Mouse (Mus musculus) embryonic facial prominence, embryonic 11.5 days (tissue): ENCODE measurements around the gene Gadd45a. TPM values are rescaled to one million over a fixed set of nuclear protein-coding genes. Genes with fewer than 3 reads are reported as not detected.
"Not testable (repeated sequence)": the region's sequence is repeated elsewhere in the genome, so short reads cannot be mapped to it uniquely, and the experiment has no call there.

Experiments
- ATAC-seq: fragments of 200-750 bp; cut with Nextera tagmentation; replicated peaks from 2 replicates; pipeline ENCODE4 v1.8.0; 2017; ENCODE audit warnings: low read depth; ENCODE audit not compliant: insufficient number of reproducible peaks, low FRiP score, low TSS enrichment
- DNase-seq: peaks from one replicate; pipeline ENCODE4 v3.0.0-alpha.2; 2015; ENCODE audit warnings: low spot score
- H3K27ac ChIP-seq: fragments of 300-500 bp; sonication (generic); replicated peaks from 2 replicates; pipeline ENCODE4 v1.5.1; 2014; ENCODE audit warnings: mild to moderate bottlenecking, low read depth, low read length, control low read depth
- H3K27me3 ChIP-seq: fragments of 300-500 bp; sonication (generic); 2 replicates; pipeline ENCODE4 v1.6.1; 2014; ENCODE audit warnings: mild to moderate bottlenecking, low read length, moderate library complexity, mixed read lengths; ENCODE audit not compliant: control insufficient read depth, insufficient read depth
- H3K36me3 ChIP-seq: fragments of 300-500 bp; sonication (generic); replicated peaks from 2 replicates; pipeline ENCODE4 v1.6.1; 2014; ENCODE audit warnings: low read depth, mild to moderate bottlenecking, low read length, moderate library complexity, mixed read lengths; ENCODE audit not compliant: control insufficient read depth, insufficient read depth
- H3K4me1 ChIP-seq: fragments of 300-500 bp; sonication (generic); 2 replicates; pipeline ENCODE4 v1.6.1; 2014; ENCODE audit warnings: low read length, mixed read lengths; ENCODE audit not compliant: control insufficient read depth, insufficient read depth
- H3K4me2 ChIP-seq: fragments of 300-500 bp; sonication (generic); 2 replicates; pipeline ENCODE4 v1.6.1; 2014; ENCODE audit warnings: low read depth, mild to moderate bottlenecking, control low read depth, low read length, moderate library complexity
- H3K4me3 ChIP-seq: fragments of 300-500 bp; sonication (generic); 2 replicates; pipeline ENCODE4 v1.5.1; 2014; ENCODE audit warnings: low read depth, low read length, control low read depth
- H3K9ac ChIP-seq: fragments of 300-500 bp; sonication (generic); replicated peaks from 2 replicates; pipeline ENCODE4 v1.6.1; 2014; ENCODE audit warnings: mild to moderate bottlenecking, control low read depth, low read length
- H3K9me3 ChIP-seq: fragments of 300-500 bp; sonication (generic); replicated peaks from 2 replicates; pipeline ENCODE4 v1.6.1; 2016; ENCODE audit warnings: mild to moderate bottlenecking, low read length, inconsistent platforms, mixed read lengths; ENCODE audit not compliant: control insufficient read depth
- WGBS: fragments of 180-500 bp; shearing (Covaris S2); extraction: QIAGEN DNeasy Blood & Tissue Kit; methylation state at CpG from one replicate; pipeline ENCODE4 v1.1.7; 2014; 5-methylcytosine and 5-hydroxymethylcytosine counted together
- polyA plus RNA-seq: library from polyadenylated mRNA; unstranded; fragments of >200 nt; fragmentation: Nextera tagmentation; extraction: Ambion mirVana; gene quantifications from 2 replicates; pipeline ENCODE4 v1.2.1, GENCODE M21; 2014

Gene Gadd45a
- polyA plus RNA-seq, 1 experiment from 2014 or later, result 17.7 TPM

GRCm38 (mm10) chr6:67023729-67024128, 13.5 kb downstream of the Gadd45a start:
- H3K9me3 ChIP-seq, result no peaks in the 10 kb centered on the region
- H3K4me3 ChIP-seq, result no peak overlapping the region
- no peak overlapping the region for H3K27ac ChIP-seq
- 82% methylated on average over 4 of the region's 4 CpGs for WGBS
- H3K9ac ChIP-seq, result no peak overlapping the region
- H3K27me3 ChIP-seq, result no peaks in the 10 kb centered on the region
- peaks cover 2% of the 10 kb centered on the region; the same call in 1 of the 2 replicates for H3K4me1 ChIP-seq
- ATAC-seq, result no peak
- H3K4me2 ChIP-seq, result no peak overlapping the region
- no peaks in the 10 kb centered on the region for H3K36me3 ChIP-seq
- DNase-seq, result no peak

GRCm38 (mm10) chr6:67021308-67021707, 15.9 kb downstream of the Gadd45a start:
- Histone ChIP-seq H3K36me3 (no peaks in the 10 kb centered on the region), H3K27ac (no peak overlapping the region), H3K4me3 (no peak overlapping the region), H3K27me3 (no peaks in the 10 kb centered on the region), H3K9ac (no peak overlapping the region), H3K4me2 (no peak overlapping the region), H3K9me3 (no peaks in the 10 kb centered on the region), H3K4me1 (no peaks in the 10 kb centered on the region)
- DNase-seq (no peak), ATAC-seq (no peak)
- WGBS, result 82% methylated on average over 5 of the region's 5 CpGs

GRCm38 (mm10) chr6:67019001-67019400, 18.3 kb downstream of the Gadd45a start:
- H3K9ac ChIP-seq, H3K27me3 ChIP-seq, H3K9me3 ChIP-seq, ATAC-seq, H3K4me1 ChIP-seq, H3K4me2 ChIP-seq, H3K4me3 ChIP-seq, DNase-seq, H3K36me3 ChIP-seq, H3K27ac ChIP-seq: not testable (repeated sequence)
- 87% methylated on average over 7 of the region's 7 CpGs for WGBS

- no peaks in the 10 kb centered on the region for H3K36me3 ChIP-seq
- H3K4me3 ChIP-seq, result no peak overlapping the region
- WGBS, result 79% methylated on average over 4 of the region's 4 CpGs
- no peak overlapping the region for H3K4me2 ChIP-seq
- no peaks in the 10 kb centered on the region for H3K27me3 ChIP-seq
- H3K4me1 ChIP-seq, result no peaks in the 10 kb centered on the region
- DNase-seq, result no peak
- no peak overlapping the region for H3K9ac ChIP-seq
- no peaks in the 10 kb centered on the region for H3K9me3 ChIP-seq
- no peak for ATAC-seq
- no peak overlapping the region for H3K27ac ChIP-seq
Observed at GRCm38 (mm10) chr6:67018365-67018764, 18.9 kb downstream of the Gadd45a start.

GRCm38 (mm10) chr6:67016520-67017111, 20.6 kb downstream of the Gadd45a start:
- 68% methylated on average over 7 of the region's 7 CpGs for WGBS
- no peak for DNase-seq

GRCm38 (mm10) chr6:67015739-67016519, 21.3 kb downstream of the Gadd45a start:
- Histone ChIP-seq H3K4me2 (no peak overlapping the region), H3K4me1 (no peaks in the 10 kb centered on the region), H3K4me3 (no peak overlapping the region), H3K36me3 (no peaks in the 10 kb centered on the region), H3K27me3 (no peaks in the 10 kb centered on the region), H3K9ac (no peak overlapping the region), H3K9me3 (no peaks in the 10 kb centered on the region), H3K27ac (no peak overlapping the region)
- no peak for DNase-seq
- ATAC-seq, result no peak
- WGBS, result 77% methylated on average over 8 of the region's 8 CpGs

More at GRCm38 (mm10) chr6:67016520-67017111, 20.6 kb downstream of the Gadd45a start:
- no peak for ATAC-seq
- Histone ChIP-seq H3K27me3 (no peaks in the 10 kb centered on the region), H3K36me3 (no peaks in the 10 kb centered on the region), H3K4me2 (no peak overlapping the region), H3K27ac (no peak overlapping the region), H3K9me3 (no peaks in the 10 kb centered on the region), H3K9ac (no peak overlapping the region), H3K4me1 (no peaks in the 10 kb centered on the region), H3K4me3 (no peak overlapping the region)

GRCm38 (mm10) chr6:67014679-67015075, 22.6 kb downstream of the Gadd45a start:
- ATAC-seq (no peak), DNase-seq (no peak)
- Histone ChIP-seq H3K9me3 (no peaks in the 10 kb centered on the region), H3K4me2 (no peak overlapping the region), H3K27ac (no peak overlapping the region), H3K36me3 (no peaks in the 10 kb centered on the region), H3K4me3 (no peak overlapping the region), H3K27me3 (no peaks in the 10 kb centered on the region), H3K9ac (no peak overlapping the region), H3K4me1 (no peaks in the 10 kb centered on the region)
- 89% methylated on average over 1 of the region's 1 CpGs for WGBS

- Histone ChIP-seq H3K4me2 (no peak overlapping the region), H3K9ac (no peak overlapping the region), H3K9me3 (no peaks in the 10 kb centered on the region), H3K27ac (no peak overlapping the region), H3K27me3 (no peaks in the 10 kb centered on the region), H3K4me1 (no peaks in the 10 kb centered on the region), H3K36me3 (no peaks in the 10 kb centered on the region), H3K4me3 (no peak overlapping the region)
- no peak for DNase-seq
- WGBS, result 88% methylated on average over 9 of the region's 9 CpGs
- ATAC-seq, result no peak
Observed at GRCm38 (mm10) chr6:67013949-67014678, 23.1 kb downstream of the Gadd45a start.
